Mouse (Mus musculus): ENCODE measurements around the gene Glrx5. TPM values are rescaled to one million over a fixed set of nuclear protein-coding genes. Genes with fewer than 3 reads are reported as not detected.

Glrx5 gene
- polyA plus RNA-seq, 1 experiment from 2014 or later, result 209 TPM

DNA sequence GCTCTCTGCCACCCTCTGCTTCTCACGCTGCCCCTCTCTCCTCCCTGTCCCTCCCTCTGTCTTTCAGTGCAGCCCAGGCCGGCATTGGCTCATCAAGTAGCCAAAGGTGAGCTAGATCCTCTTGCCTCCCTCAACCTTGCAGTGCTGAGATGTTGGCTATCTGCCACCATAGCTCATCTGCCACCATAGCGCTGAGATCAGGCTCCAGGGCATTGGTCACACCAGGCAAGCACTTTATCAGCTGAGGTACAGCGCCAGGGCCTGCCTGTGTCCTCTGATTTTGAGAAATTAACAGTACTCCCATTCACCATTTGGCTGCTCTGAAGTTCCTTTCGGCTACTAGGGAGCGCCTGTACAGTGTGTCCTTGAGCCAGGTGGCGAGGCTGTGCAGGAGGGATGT lies 8.5 kb downstream of the Glrx5 start:
- Histone ChIP-seq H3K27me3 (replicated peaks; ENCODE audit: control insufficient read depth, insufficient read depth, low read length) (no peaks in the 10 kb centered on the region), H3K9me3 (ENCODE audit: control insufficient read depth) (no peaks in the 10 kb centered on the region), H3K36me3 (ENCODE audit: control insufficient read depth, insufficient read depth) (peaks cover 35% of the 10 kb centered on the region), H3K27ac (ENCODE audit: low read depth, low read length) (no peak overlapping the region), H3K9ac (ENCODE audit: low read depth, low read length) (no peak overlapping the region), H3K4me1 (replicated peaks; ENCODE audit: control insufficient read depth, insufficient read depth, low read length) (peaks cover 4% of the 10 kb centered on the region), H3K4me2 (replicated peaks; ENCODE audit: low read depth) (no peak overlapping the region), H3K4me3 (ENCODE audit: low read depth, low read length) (no peak overlapping the region)
- TF ChIP-seq CTCF (IDR thresholded peaks at IDR 0.05; ENCODE audit: low read depth), result no peak
- no peak for ATAC-seq
- WGBS, result 95% methylated on average over 7 of the region's 7 CpGs

GRCm38 (mm10) chr12:105043081-105043480 lies 10.6 kb downstream of the Glrx5 start:
- no peak overlapping the region for H3K27ac ChIP-seq (ENCODE audit: low read depth, low read length)
- no peak overlapping the region for H3K9ac ChIP-seq (ENCODE audit: low read depth, low read length)
- no peak for TF ChIP-seq CTCF (IDR thresholded peaks at IDR 0.05; ENCODE audit: low read depth)
- no peaks in the 10 kb centered on the region for H3K27me3 ChIP-seq (replicated peaks; ENCODE audit: control insufficient read depth, insufficient read depth, low read length)
- H3K4me1 ChIP-seq (replicated peaks; ENCODE audit: control insufficient read depth, insufficient read depth, low read length), result peaks cover 4% of the 10 kb centered on the region
- H3K9me3 ChIP-seq (ENCODE audit: control insufficient read depth), result no peaks in the 10 kb centered on the region
- peaks cover 35% of the 10 kb centered on the region for H3K36me3 ChIP-seq (ENCODE audit: control insufficient read depth, insufficient read depth)
- no peak overlapping the region for H3K4me3 ChIP-seq (ENCODE audit: low read depth, low read length)
- no peak overlapping the region for H3K4me2 ChIP-seq (replicated peaks; ENCODE audit: low read depth)
- no peak for ATAC-seq
- WGBS, result 91% methylated on average over 5 of the region's 5 CpGs

GRCm38 (mm10) chr12:105044775-105045174 lies 12.3 kb downstream of the Glrx5 start:
- H3K36me3 ChIP-seq (ENCODE audit: control insufficient read depth, insufficient read depth), result peaks cover 35% of the 10 kb centered on the region
- H3K27me3 ChIP-seq (replicated peaks; ENCODE audit: control insufficient read depth, insufficient read depth, low read length), result no peaks in the 10 kb centered on the region
- no peak for TF ChIP-seq CTCF (IDR thresholded peaks at IDR 0.05; ENCODE audit: low read depth)
- ATAC-seq, result peak; percentile 46; the same call in 1 of the 2 replicates
- H3K4me2 ChIP-seq (replicated peaks; ENCODE audit: low read depth), result no peak overlapping the region
- WGBS, result 77% methylated on average over 9 of the region's 9 CpGs
- no peaks in the 10 kb centered on the region for H3K4me1 ChIP-seq (replicated peaks; ENCODE audit: control insufficient read depth, insufficient read depth, low read length)
- no peaks in the 10 kb centered on the region for H3K9me3 ChIP-seq (ENCODE audit: control insufficient read depth)
- no peak overlapping the region; the same call in 1 of the 2 replicates for H3K27ac ChIP-seq (ENCODE audit: low read depth, low read length)
- H3K4me3 ChIP-seq (ENCODE audit: low read depth, low read length), result no peak overlapping the region
- H3K9ac ChIP-seq (ENCODE audit: low read depth, low read length), result no peak overlapping the region

DNA sequence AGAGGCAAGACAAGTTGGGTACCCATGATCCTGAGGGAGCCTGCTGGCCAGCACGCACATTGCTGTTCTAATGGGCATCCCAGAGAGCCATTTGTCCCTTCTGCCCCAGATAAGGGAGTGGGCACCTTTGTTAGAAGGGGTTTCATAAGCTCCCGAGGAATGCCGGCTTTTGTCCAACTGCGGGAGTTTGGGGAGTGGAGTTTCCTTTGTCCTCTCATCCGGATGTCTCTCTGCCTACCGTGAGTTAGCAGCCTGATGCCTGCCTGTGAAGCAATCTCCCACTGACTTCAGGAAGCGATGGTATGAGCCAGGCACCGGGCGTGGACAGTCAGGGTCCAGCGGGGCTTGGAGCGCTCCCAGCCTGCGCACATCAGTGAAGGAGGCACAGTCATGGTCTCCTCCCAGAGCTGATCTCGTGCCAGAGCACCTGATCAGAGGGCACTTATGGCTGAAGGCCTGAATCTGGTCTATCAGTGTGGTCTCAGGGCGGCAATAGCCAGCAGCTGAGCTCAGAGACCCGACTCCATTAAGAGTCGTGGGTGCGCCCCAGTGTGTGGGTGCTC lies 15.9 kb downstream of the Glrx5 start:
- no peaks in the 10 kb centered on the region for H3K27me3 ChIP-seq (replicated peaks; ENCODE audit: control insufficient read depth, insufficient read depth, low read length)
- ATAC-seq, result no peak
- H3K4me1 ChIP-seq (replicated peaks; ENCODE audit: control insufficient read depth, insufficient read depth, low read length), result no peaks in the 10 kb centered on the region
- H3K27ac ChIP-seq (ENCODE audit: low read depth, low read length), result no peak overlapping the region
- no peaks in the 10 kb centered on the region for H3K9me3 ChIP-seq (ENCODE audit: control insufficient read depth)
- 72% methylated on average over 17 of the region's 17 CpGs for WGBS
- 0 out of 2 replicates have a peak, but pooled peaks cover 3% of the 10 kb centered on the region for H3K36me3 ChIP-seq (ENCODE audit: control insufficient read depth, insufficient read depth)
- no peak overlapping the region for H3K4me2 ChIP-seq (replicated peaks; ENCODE audit: low read depth)
- no peak overlapping the region for H3K9ac ChIP-seq (ENCODE audit: low read depth, low read length)
- H3K4me3 ChIP-seq (ENCODE audit: low read depth, low read length), result no peak overlapping the region
- TF ChIP-seq CTCF (IDR thresholded peaks at IDR 0.05; ENCODE audit: low read depth), result no peak

DNA sequence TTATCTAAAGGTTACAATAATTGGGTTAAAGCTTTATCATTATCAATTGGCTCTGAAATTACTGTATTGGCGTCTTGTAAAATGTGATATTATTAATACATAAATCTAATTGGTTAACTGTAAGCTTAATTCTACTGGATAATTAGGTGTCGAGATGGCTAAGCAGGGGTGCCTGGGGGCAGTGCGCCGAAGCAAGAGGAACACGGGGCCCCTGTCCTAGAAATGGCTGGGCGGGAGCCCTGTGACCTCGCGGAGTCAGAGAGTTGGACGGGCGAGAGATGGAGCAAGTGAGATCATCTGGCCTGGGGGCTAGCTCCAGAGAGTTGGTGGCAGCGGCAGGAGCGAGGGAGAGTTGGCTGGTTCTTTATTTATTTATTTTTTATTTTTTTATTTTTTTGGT lies 17.3 kb downstream of the Glrx5 start:
- TF ChIP-seq CTCF (IDR thresholded peaks at IDR 0.05; ENCODE audit: low read depth), result no peak
- Histone ChIP-seq H3K27me3 (replicated peaks; ENCODE audit: control insufficient read depth, insufficient read depth, low read length) (no peaks in the 10 kb centered on the region), H3K4me2 (replicated peaks; ENCODE audit: low read depth) (no peak overlapping the region), H3K36me3 (ENCODE audit: control insufficient read depth, insufficient read depth) (no peaks in the 10 kb centered on the region), H3K9ac (ENCODE audit: low read depth, low read length) (no peak overlapping the region), H3K9me3 (ENCODE audit: control insufficient read depth) (no peaks in the 10 kb centered on the region), H3K4me3 (ENCODE audit: low read depth, low read length) (no peak overlapping the region), H3K27ac (ENCODE audit: low read depth, low read length) (no peak overlapping the region), H3K4me1 (replicated peaks; ENCODE audit: control insufficient read depth, insufficient read depth, low read length) (no peaks in the 10 kb centered on the region)
- WGBS, result 81% methylated on average over 12 of the region's 12 CpGs
- ATAC-seq, result no peak

DNA sequence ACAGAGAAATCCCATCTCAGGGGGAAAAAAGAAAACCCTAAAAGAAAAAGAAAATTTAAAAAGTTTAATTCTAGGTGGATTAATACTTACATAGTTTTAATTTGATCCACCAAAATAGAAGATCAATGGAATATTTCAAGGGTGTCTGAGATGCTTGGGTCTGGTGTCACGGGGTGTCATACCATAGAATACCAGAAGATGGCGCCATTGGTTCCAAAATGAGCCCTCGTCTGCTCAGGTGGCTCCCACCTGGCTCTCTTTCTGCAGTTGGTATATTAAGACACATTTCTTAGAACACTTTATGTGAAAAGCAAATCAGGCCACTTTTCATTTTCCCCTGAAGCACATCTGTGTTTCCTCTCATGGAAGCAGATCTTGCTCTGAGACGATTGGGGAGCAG lies 18.4 kb downstream of the Glrx5 start:
- Histone ChIP-seq H3K27ac (ENCODE audit: low read depth, low read length) (no peak overlapping the region), H3K4me3 (ENCODE audit: low read depth, low read length) (no peak overlapping the region), H3K36me3 (ENCODE audit: control insufficient read depth, insufficient read depth) (no peaks in the 10 kb centered on the region), H3K9me3 (ENCODE audit: control insufficient read depth) (no peaks in the 10 kb centered on the region), H3K4me1 (replicated peaks; ENCODE audit: control insufficient read depth, insufficient read depth, low read length) (no peaks in the 10 kb centered on the region), H3K9ac (ENCODE audit: low read depth, low read length) (no peak overlapping the region), H3K4me2 (replicated peaks; ENCODE audit: low read depth) (no peak overlapping the region), H3K27me3 (replicated peaks; ENCODE audit: control insufficient read depth, insufficient read depth, low read length) (no peaks in the 10 kb centered on the region)
- 16% methylated on average over 4 of the region's 4 CpGs for WGBS
- peak; percentile 79 for TF ChIP-seq CTCF (IDR thresholded peaks at IDR 0.05; ENCODE audit: low read depth)
- no peak for ATAC-seq

DNA sequence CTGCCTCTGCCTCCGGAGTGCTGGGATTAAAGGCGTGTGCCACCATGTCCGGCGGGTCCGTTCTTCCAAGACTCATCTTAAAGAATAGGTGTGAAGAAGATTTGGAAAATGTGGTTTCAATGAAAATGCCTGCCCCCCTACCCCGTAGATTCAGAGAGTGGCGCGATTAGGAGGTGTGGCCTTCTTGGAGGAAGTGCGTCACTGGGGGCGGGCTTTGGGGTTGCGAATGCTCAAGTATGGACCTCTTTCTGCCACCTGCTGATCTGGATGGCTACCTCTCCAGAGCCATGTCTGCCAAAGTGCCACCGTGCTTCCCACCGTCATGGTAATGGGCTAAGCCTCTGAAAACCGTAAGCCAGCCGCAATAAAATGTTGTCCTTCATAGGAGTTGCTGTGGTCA lies 21.6 kb downstream of the Glrx5 start:
- Histone ChIP-seq H3K4me2 (replicated peaks; ENCODE audit: low read depth) (no peak overlapping the region), H3K36me3 (ENCODE audit: control insufficient read depth, insufficient read depth) (no peaks in the 10 kb centered on the region), H3K27ac (ENCODE audit: low read depth, low read length) (no peak overlapping the region), H3K4me1 (replicated peaks; ENCODE audit: control insufficient read depth, insufficient read depth, low read length) (no peaks in the 10 kb centered on the region), H3K4me3 (ENCODE audit: low read depth, low read length) (no peak overlapping the region), H3K9ac (ENCODE audit: low read depth, low read length) (no peak overlapping the region), H3K27me3 (replicated peaks; ENCODE audit: control insufficient read depth, insufficient read depth, low read length) (no peaks in the 10 kb centered on the region), H3K9me3 (ENCODE audit: control insufficient read depth) (no peaks in the 10 kb centered on the region)
- ATAC-seq, result no peak
- no peak for TF ChIP-seq CTCF (IDR thresholded peaks at IDR 0.05; ENCODE audit: low read depth)
- WGBS, result 92% methylated on average over 15 of the region's 15 CpGs
